Mouse (Mus musculus) hindbrain, embryonic 12.5 days (tissue): ENCODE measurements around the gene Mrpl18. TPM values are rescaled to one million over a fixed set of nuclear protein-coding genes. Genes with fewer than 3 reads are reported as not detected.
"Not testable (repeated sequence)": the region's sequence is repeated elsewhere in the genome, so short reads cannot be mapped to it uniquely, and the experiment has no call there.

Experiments
- ATAC-seq: fragments of 200-750 bp; cut with Nextera tagmentation; 2 replicates; pipeline ENCODE4 v1.8.0; 2017; ENCODE audit warnings: moderate TSS enrichment; ENCODE audit not compliant: low FRiP score
- H3K27ac ChIP-seq: fragments of 300-500 bp; sonication (generic); 2 replicates; pipeline ENCODE4 v1.5.1; 2016; ENCODE audit warnings: mild to moderate bottlenecking
- H3K27me3 ChIP-seq: fragments of 300-500 bp; sonication (generic); 2 replicates; pipeline ENCODE4 v1.6.1; 2016; ENCODE audit warnings: mild to moderate bottlenecking
- H3K36me3 ChIP-seq: fragments of 300-500 bp; sonication (generic); 2 replicates; pipeline ENCODE4 v1.6.1; 2016; ENCODE audit warnings: mild to moderate bottlenecking
- H3K4me1 ChIP-seq: fragments of 300-500 bp; sonication (generic); 2 replicates; pipeline ENCODE4 v1.6.1; 2016
- H3K4me2 ChIP-seq: fragments of 300-500 bp; sonication (generic); replicated peaks from 2 replicates; pipeline ENCODE4 v1.6.1; 2016; ENCODE audit warnings: mild to moderate bottlenecking
- H3K4me3 ChIP-seq: fragments of 300-500 bp; sonication (generic); 2 replicates; pipeline ENCODE4 v1.5.1; 2016; ENCODE audit warnings: mild to moderate bottlenecking
- H3K9ac ChIP-seq: fragments of 300-500 bp; sonication (generic); 2 replicates; pipeline ENCODE4 v1.6.1; 2016; ENCODE audit warnings: mild to moderate bottlenecking, moderate library complexity
- H3K9me3 ChIP-seq: fragments of 300-500 bp; sonication (generic); replicated peaks from 2 replicates; pipeline ENCODE4 v1.6.1; 2016; ENCODE audit warnings: mild to moderate bottlenecking
- WGBS: fragments of 180-500 bp; shearing (Covaris S2); methylation state at CpG from one replicate; pipeline ENCODE4 v1.1.7; 2016; 5-methylcytosine and 5-hydroxymethylcytosine counted together
- polyA plus RNA-seq: library from polyadenylated mRNA; unstranded; fragments of >200 nt; fragmentation: Nextera tagmentation; extraction: Ambion mirVana; gene quantifications from 2 replicates; pipeline ENCODE4 v1.2.1, GENCODE M21; 2016

Gene Mrpl18
- polyA plus RNA-seq, 1 experiment from 2014 or later, result 136 TPM

GRCm38 (mm10) chr17:12938077-12938476, 21.9 kb upstream of the Mrpl18 start:
- H3K9ac ChIP-seq, result no peak overlapping the region
- 47% methylated on average over 2 of the region's 2 CpGs for WGBS

GRCm38 (mm10) chr17:12937412-12937970, 21.3 kb upstream of the Mrpl18 start:
- WGBS, result 82% methylated on average over 2 of the region's 2 CpGs

More at GRCm38 (mm10) chr17:12938077-12938476, 21.9 kb upstream of the Mrpl18 start:
- Histone ChIP-seq H3K9me3 (no peaks in the 10 kb centered on the region), H3K4me1 (peaks cover 5% of the 10 kb centered on the region; the same call in 1 of the 2 replicates), H3K4me3 (no peak overlapping the region), H3K27me3 (no peaks in the 10 kb centered on the region; the same call in 1 of the 2 replicates), H3K36me3 (peaks cover 11% of the 10 kb centered on the region), H3K4me2 (no peak overlapping the region), H3K27ac (no peak overlapping the region)
- ATAC-seq, result no peak

GRCm38 (mm10) chr17:12935719-12936118, 19.6 kb upstream of the Mrpl18 start:
- Histone ChIP-seq H3K27ac (no peak overlapping the region), H3K36me3 (no peaks in the 10 kb centered on the region), H3K4me2 (no peak overlapping the region), H3K9me3 (no peaks in the 10 kb centered on the region), H3K27me3 (no peaks in the 10 kb centered on the region; the same call in 1 of the 2 replicates), H3K4me1 (peaks cover 5% of the 10 kb centered on the region; the same call in 1 of the 2 replicates), H3K9ac (no peak overlapping the region), H3K4me3 (no peak overlapping the region)
- ATAC-seq, result no peak
- WGBS, result 79% methylated on average over 4 of the region's 4 CpGs

More at GRCm38 (mm10) chr17:12937412-12937970, 21.3 kb upstream of the Mrpl18 start:
- H3K36me3 ChIP-seq, result peaks cover 6% of the 10 kb centered on the region
- H3K4me2 ChIP-seq, result no peak overlapping the region
- H3K27me3 ChIP-seq, result no peaks in the 10 kb centered on the region; the same call in 1 of the 2 replicates
- no peak overlapping the region for H3K9ac ChIP-seq
- ATAC-seq, result no peak
- H3K9me3 ChIP-seq, result no peaks in the 10 kb centered on the region
- H3K27ac ChIP-seq, result no peak overlapping the region
- no peak overlapping the region for H3K4me3 ChIP-seq
- H3K4me1 ChIP-seq, result peaks cover 5% of the 10 kb centered on the region; the same call in 1 of the 2 replicates

DNA sequence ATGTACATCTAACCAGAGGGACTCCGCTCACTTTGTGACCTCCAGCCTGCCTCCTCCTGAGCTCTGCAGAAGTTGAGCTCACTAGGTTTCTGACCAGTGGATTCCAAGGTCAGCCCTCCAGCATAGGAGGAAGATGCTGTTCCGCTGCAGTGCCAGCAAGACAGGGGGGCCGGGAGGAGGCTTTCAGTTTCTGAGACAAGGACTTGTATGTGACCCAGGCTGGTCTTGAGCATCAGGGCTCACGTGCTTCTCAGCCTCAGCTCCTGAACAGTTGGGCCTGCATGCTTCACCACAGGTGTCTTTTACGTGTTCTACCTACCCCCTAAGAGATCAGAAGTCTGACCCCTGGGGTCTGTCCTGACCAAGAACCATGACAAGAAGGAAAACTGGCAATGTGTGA, 15.4 kb upstream of the Mrpl18 start:
- WGBS, result 88% methylated on average over 5 of the region's 5 CpGs
- not testable (repeated sequence) for H3K27ac ChIP-seq, H3K9me3 ChIP-seq, H3K9ac ChIP-seq, H3K4me1 ChIP-seq, H3K36me3 ChIP-seq, H3K4me2 ChIP-seq, ATAC-seq, H3K4me3 ChIP-seq, H3K27me3 ChIP-seq

GRCm38 (mm10) chr17:12925703-12926180, 9.6 kb upstream of the Mrpl18 start:
- no peaks in the 10 kb centered on the region for H3K4me1 ChIP-seq
- no peak overlapping the region for H3K4me2 ChIP-seq
- ATAC-seq, result no peak
- no peaks in the 10 kb centered on the region for H3K27me3 ChIP-seq
- no peak overlapping the region for H3K4me3 ChIP-seq
- no peak overlapping the region for H3K27ac ChIP-seq
- H3K36me3 ChIP-seq, result peaks cover 60% of the 10 kb centered on the region
- H3K9ac ChIP-seq, result no peak overlapping the region
- no peaks in the 10 kb centered on the region for H3K9me3 ChIP-seq
- WGBS, result 90% methylated on average over 8 of the region's 8 CpGs

DNA sequence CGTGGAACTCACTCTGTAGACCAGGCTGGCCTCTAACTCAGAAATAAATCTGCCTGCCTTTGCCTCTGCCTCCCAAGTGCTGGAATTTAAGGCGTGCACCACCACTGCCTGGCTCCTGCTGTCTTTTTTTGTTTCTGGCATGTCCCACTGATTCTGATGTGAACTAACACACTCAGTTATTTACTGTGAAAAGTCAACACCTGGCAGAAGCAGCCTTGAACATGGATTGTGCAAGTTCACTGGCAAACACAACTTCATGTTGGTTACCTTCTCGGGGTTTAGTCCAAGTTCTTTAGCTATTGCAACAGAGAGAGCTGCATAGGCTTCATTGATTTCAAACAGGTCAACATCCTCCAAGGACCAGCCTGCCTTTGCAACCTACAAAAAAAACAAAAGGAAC, 8.9 kb upstream of the Mrpl18 start:
- Histone ChIP-seq H3K27ac (no peak overlapping the region), H3K4me1 (no peaks in the 10 kb centered on the region), H3K9me3 (no peaks in the 10 kb centered on the region), H3K9ac (no peak overlapping the region), H3K4me3 (no peak overlapping the region), H3K27me3 (no peaks in the 10 kb centered on the region), H3K36me3 (peaks cover 67% of the 10 kb centered on the region), H3K4me2 (no peak overlapping the region)
- 89% methylated on average over 3 of the region's 3 CpGs for WGBS
- ATAC-seq, result no peak

GRCm38 (mm10) chr17:12921073-12921472, 4.9 kb upstream of the Mrpl18 start:
- H3K27ac ChIP-seq, result no peak overlapping the region
- H3K27me3 ChIP-seq, result no peaks in the 10 kb centered on the region
- WGBS, result 94% methylated on average over 1 of the region's 1 CpGs
- H3K4me3 ChIP-seq, result no peak overlapping the region
- no peak for ATAC-seq
- peaks cover 70% of the 10 kb centered on the region for H3K36me3 ChIP-seq
- peaks cover 7% of the 10 kb centered on the region; the same call in 1 of the 2 replicates for H3K4me1 ChIP-seq
- no peaks in the 10 kb centered on the region for H3K9me3 ChIP-seq
- H3K4me2 ChIP-seq, result no peak overlapping the region
- no peak overlapping the region for H3K9ac ChIP-seq

GRCm38 (mm10) chr17:12916588-12917380, 639 bp upstream of the Mrpl18 start:
- ATAC-seq, result peak; percentile 77
- no peaks in the 10 kb centered on the region for H3K27me3 ChIP-seq
- H3K4me3 ChIP-seq, result peak overlapping the region; percentile 79
- peak overlapping the region; percentile 96 for H3K9ac ChIP-seq
- H3K4me2 ChIP-seq, result peak overlapping the region; percentile 91
- 1% methylated on average over 40 of the region's 40 CpGs for WGBS
- peak overlapping the region; percentile 90 for H3K27ac ChIP-seq
- H3K36me3 ChIP-seq, result peaks cover 51% of the 10 kb centered on the region
- no peaks in the 10 kb centered on the region for H3K9me3 ChIP-seq
- H3K4me1 ChIP-seq, result peaks cover 11% of the 10 kb centered on the region

GRCm38 (mm10) chr17:12915488-12915880, 661 bp downstream of the Mrpl18 start, which contains the start of gene Tcp1:
Tcp1 (plus strand) TSS chr17:12915701.
- Histone ChIP-seq H3K36me3 (peaks cover 51% of the 10 kb centered on the region), H3K9ac (peak within 1 kb of the TSS; percentile 96), H3K27me3 (no peaks in the 10 kb centered on the region), H3K4me2 (peak within 1 kb of the TSS; percentile 91), H3K9me3 (no peaks in the 10 kb centered on the region), H3K27ac (peak within 1 kb of the TSS; percentile 90), H3K4me3 (peak within 1 kb of the TSS; percentile 79), H3K4me1 (peaks cover 11% of the 10 kb centered on the region)
- 0 out of 2 replicates have a peak, but pooled peaks have one; percentile 12 for ATAC-seq
- WGBS, result 2% methylated on average over 18 of the region's 18 CpGs

DNA sequence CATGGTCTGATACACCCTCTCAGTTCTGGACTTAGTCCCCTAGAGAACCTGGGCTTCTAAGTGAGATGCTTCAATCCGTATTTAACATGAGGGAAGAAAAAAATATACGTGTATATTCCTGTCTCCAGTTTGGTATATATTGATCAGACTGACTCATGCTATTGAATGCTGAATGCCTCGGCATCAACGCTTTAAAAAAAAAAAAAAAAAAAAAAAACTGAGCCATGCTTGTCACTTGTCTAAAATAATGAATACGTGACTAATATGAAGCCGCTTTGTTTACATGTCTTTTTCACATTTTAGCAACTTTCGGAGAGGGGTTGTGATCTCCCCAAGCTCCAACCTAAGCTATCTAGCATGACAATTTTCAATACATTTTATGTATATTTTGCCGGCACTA, 5.8 kb downstream of the Mrpl18 start:
- H3K4me3 ChIP-seq, result no peak overlapping the region
- H3K36me3 ChIP-seq, result peaks cover 41% of the 10 kb centered on the region
- 93% methylated on average over 8 of the region's 8 CpGs for WGBS
- H3K27me3 ChIP-seq, result no peaks in the 10 kb centered on the region
- H3K9me3 ChIP-seq, result no peaks in the 10 kb centered on the region
- no peak overlapping the region for H3K27ac ChIP-seq
- no peak overlapping the region for H3K9ac ChIP-seq
- H3K4me2 ChIP-seq, result no peak overlapping the region
- peaks cover 4% of the 10 kb centered on the region for H3K4me1 ChIP-seq
- ATAC-seq, result no peak

DNA sequence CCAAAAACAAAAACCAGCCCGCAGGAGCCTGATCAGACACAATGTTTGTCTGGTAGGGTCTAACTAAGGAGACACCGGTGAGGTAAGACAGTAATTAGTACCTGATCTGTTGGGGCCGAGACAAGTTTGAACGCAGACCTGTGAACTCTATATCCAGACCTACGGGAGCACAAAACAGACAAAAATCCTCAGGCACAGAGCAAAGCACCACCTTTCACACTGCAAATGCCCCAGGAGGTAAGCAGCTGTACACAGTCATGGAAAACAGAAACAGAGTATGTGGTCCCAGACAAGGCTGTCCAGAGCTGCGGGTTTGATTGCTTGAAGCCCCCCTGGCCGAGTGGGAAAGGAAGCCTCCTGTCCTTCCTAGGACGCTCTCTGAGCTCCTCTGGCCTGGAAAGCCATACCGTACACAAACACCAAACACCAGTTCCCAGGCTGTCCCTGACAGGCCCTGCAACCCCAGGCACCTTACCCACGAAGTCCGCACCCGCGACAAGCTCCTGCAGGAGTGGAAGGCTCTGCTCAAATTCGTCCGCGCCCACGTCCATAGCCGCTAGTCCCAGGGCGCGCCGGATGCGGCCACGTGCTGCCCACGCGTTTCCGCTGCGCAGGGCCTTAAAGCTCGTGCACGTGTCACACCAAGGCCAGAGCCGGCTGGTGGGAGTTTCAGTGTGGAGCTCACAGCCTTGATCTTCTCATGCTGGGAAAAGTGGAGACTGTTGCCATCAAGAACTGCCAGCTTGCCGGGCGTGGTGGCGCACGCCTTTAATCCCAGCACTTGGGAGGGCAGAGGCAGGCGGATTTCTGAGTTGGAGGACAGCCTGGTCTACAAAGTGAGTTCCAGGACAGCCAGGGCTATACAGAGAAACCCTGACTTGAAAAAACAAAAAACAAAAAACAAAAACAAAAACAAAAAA, 6.5 kb downstream of the Mrpl18 start, which contains the start of gene Pnldc1:
TSS of gene Pnldc1 (minus strand) at position 870 of the 920 bp plus-strand sequence.
- no peaks in the 10 kb centered on the region for H3K9me3 ChIP-seq
- H3K27ac ChIP-seq, result no peak within 1 kb of the TSS
- no peaks in the 10 kb centered on the region for H3K4me1 ChIP-seq
- no peaks in the 10 kb centered on the region for H3K27me3 ChIP-seq
- 77% methylated on average over 35 of the region's 35 CpGs for WGBS
- H3K36me3 ChIP-seq, result peaks cover 41% of the 10 kb centered on the region
- H3K4me3 ChIP-seq, result no peak within 1 kb of the TSS
- ATAC-seq, result no peak
- H3K9ac ChIP-seq, result no peak within 1 kb of the TSS
- H3K4me2 ChIP-seq, result no peak within 1 kb of the TSS
